Mouse (Mus musculus) CD4-positive, CD25-positive, alpha-beta regulatory T cell, adult 4 months (primary cell): ENCODE results near the gene Itpk1. TPM values are rescaled to one million over a fixed set of nuclear protein-coding genes. Genes with fewer than 3 reads are reported as not detected.
"Not testable (repeated sequence)": the region's sequence is repeated elsewhere in the genome, so short reads cannot be mapped to it uniquely, and the experiment has no call there.

Source experiments
- ATAC-seq: one replicate; pipeline ENCODE4 v1.8.0; 2017
- polyA plus RNA-seq, 2 experiments: library from polyadenylated mRNA; unstranded; fragments of 100-300 nt; shearing (Covaris generic); gene quantifications; one replicate each; pipeline ENCODE4 v1.2.1; 2017

Itpk1 gene
- polyA plus RNA-seq, 2 experiments from 2014 or later: 16.3 to 20.8 TPM

DNA sequence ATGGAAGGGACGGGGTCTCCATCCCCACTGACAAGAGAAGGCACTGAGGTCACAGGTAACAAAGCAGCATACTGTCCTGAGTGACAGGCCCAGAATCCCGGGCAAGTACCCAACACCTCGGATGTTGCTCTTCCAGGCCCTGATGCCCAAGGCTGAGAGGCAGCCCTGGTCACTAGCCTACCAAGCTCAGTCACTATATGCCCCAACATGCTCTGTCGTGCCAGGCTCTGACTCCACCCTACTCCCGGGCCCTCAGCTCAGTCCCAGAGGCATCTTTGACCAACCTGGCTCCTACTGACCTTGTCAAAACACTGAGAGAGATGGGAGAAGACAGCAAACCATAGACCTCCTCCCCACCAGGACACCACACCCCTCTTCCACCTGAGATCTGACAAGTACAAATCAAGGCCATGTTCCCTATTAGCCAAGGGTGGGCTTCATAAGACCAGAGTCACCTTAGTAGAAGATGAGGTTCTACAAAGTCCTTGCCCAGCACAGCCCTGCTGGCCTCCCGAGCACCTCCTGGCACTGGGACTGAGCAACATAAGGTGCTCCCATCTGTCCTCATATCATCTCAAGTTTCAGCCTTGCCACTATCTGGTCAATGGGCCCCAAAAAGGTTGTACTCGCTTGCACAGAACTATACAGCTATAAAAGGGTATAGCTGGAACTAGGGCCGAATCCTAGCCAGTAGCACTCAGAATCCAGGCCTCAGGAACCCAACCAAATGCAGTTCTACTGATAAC, 43.7 kb downstream of the Itpk1 start:
- no peak for ATAC-seq

DNA sequence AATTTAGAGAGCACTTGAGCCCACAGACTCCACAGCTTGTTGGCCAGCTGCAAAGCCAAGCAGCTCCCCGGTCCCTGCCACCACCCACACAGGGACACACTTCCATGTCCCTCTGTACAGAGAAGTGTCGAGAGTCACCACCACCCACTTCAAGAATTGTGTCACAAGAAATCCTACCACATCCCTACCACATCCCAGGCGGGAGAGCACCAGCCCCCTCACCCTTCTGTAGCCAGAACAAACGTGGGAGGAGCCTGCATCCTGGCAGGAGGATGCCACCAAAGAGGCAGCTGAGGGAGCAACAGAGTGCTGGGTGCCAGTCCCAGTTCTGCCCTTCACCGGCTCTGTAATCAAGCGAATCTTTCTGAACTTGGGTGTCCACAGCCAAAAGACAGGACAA, 51.7 kb downstream of the Itpk1 start:
- peak; percentile 29 for ATAC-seq

DNA sequence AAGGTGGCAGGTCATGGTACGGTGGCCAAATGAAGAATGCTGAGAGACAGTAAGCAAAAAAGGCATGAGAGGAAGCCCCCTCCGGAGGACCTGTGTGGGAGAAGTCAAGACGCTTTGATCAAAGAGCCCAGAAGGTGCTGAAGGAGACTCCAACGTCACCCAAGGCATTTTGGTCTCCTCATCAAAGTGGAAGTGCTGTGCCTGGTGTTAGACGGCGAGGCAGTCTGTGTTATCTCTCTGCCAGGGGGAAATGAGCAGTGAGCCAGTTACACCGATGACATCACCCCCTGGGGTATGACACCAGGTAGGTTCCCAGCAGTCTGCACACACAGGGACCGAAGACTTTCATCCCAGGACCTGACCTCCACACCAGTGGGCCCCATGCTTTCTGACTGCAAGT, 52.3 kb downstream of the Itpk1 start:
- ATAC-seq: peak; percentile 75

DNA sequence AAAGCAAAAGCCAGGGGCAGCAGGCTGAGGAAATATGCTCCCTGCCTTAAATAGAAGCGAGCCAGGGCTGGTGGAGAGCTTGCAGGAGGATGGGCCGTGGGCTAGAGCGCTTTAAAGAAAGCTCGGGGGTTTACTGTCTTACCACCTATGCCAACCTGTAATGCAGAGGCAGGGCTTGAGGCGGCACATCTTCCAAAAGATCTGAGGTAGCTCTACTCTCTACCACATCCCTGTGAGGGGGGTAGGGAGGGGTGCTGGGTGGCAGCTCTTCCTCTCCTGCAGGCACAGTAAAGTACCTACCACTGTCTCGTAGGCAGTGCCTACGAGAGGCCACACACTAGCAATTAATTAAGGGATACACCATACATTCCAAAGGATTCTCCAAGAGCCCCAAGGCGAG, 52.9 kb downstream of the Itpk1 start:
- peak; percentile 74 for ATAC-seq

DNA sequence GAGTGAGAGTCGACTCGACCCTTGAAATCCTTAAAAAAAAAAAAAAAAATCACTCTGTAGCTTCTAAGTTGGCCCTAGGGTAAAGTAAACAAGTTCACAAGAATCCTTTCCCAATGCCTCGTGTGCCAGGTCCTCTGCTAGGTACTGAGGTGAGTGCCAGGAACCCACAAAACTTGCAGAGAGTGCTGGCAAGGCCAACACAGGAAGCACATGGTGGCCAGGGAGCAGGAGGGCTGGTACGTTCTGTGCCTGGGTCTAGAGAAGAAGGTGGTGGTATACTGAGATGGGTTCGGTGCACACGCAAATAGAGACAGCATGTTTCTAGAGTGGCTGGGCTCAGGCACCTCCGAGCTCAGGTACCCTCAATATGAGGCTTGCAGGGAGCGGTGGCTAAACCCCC, 53.3 kb downstream of the Itpk1 start:
- ATAC-seq: no peak

DNA sequence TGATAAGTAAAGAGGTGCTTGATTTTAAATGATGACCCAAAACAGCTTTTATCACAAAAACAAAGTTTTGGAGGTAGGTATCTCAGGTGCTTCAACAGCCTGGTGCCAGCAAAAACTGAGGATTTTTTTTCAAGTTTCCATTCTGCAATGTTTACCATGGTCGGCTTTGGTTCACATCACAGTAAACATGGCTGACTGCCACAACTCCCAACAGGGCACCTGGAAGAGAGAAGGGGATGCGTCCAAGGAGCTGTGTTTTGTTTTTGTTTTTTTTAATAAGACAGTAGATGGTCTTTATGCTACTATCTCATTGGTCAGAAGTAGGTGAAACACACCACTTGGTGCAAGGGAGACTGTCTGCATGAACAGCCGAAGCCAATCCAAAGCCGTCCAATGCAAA, 54.1 kb downstream of the Itpk1 start:
- ATAC-seq: no peak

DNA sequence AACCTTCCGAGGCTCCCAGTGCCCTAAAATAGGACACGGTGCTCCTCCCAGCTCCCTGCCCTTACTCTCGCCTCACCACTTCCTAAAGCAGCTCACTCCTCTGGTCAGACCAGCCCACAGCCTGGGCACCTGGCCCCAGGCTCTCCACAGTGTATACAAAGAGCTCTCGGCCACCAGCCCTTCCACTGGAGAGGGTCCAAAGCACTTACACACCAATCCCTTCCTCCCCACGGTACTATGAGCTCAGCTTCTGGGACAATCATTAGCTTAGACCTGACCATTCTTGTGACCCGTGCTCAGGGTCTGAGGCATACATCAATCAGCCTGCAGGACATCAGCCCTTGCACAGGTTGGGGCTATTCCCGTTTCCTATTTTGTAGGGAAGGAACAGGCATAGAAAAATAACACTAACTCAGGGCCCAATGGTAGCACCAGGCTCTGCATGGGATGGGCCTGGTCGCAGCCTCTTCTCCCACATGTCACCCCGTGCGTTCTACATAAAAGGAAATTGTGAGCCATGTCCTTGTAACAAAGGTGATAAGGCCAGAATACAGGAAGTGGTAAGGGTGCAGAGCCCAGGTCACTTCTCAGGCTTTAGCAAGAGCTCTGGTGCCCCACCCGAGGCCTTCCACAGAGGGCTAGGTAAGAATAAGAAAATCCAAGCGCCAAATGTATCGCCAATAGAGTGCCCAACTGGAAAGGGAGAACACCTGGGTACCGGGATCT, 56.7 kb downstream of the Itpk1 start:
- no peak for ATAC-seq

DNA sequence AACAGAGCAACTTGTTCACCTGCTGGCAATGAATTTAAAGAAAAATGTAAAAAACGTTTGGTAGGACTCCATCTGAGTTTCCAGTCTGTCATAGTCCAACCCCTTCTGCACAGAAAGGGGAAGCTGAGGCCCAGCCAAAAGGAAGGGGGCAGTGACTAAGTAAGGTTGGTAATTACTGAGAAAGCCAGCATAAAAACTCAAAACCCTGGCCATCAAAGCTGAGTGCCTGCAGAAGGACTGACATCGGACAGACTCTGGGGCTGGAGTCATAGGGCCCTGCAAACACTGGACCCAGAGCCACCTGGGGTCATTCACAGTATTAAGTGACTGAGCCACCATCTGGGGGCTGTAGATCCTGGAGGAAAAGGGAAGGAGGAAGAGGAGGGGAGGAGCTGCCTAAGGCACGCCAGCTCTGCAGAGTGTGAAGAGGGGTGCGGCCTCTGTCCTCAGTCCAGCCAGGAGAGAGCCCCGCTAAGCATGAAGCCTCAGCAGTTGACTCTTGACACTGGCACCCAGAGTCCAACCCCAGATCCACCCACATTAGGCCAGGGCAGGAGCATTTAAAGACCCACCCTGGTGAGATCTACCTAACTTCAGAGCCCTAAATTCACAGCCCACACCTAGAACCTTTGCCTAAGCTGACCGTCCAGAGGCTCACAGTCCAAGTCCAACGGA, 58.0 kb downstream of the Itpk1 start:
- no peak for ATAC-seq

DNA sequence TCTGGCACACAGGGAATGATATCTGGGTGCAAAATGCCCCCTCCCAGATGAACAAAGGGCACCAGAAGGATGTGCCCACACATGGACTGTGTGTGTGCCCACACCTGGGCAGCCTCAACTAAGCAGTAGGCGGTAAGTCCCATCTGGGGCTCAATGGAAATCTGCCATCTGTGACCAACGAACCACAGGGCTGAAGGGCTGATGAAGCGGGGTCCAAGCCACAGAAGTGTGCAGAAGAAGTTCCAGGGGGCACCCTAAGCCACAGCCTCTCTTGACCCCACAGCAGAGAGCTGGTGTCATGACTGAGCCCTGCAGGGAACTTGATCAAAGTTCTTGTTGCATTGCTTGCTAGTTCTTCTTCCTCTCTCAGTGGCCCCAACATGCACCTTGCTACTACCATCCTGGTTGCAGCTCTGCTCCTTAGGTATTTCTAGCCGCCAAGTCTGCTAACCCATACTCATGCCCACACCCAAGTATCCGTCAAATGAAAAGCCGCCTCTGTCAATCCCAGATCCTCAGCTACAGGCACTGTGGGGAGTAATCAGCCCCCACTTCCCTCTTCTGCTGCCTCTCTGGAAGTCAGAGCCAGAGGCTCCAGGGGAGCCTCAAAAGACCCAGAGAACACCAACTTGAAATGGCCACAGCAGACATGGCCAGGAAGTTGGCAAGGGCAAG, 58.7 kb downstream of the Itpk1 start:
- ATAC-seq: no peak

DNA sequence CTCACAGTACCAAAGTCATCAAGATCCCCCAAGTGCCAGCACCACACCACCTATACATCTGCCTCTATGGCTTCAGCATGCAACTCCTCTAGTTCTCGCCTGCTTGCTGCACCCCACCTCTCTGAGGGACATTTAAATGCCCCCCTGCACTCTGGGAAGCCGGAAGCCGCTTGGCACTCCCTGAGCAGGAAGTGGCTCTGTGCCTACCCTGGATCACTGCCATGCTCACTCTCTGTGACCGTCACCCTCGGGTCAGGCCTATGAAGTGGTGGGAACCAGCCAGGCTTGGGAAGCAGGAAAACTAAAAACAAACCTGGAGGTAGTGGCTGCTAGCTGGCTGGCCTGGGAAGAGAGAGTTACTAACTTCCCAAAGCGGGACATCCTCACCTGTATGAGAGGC, 61.4 kb downstream of the Itpk1 start:
- peak; percentile 56 for ATAC-seq

DNA sequence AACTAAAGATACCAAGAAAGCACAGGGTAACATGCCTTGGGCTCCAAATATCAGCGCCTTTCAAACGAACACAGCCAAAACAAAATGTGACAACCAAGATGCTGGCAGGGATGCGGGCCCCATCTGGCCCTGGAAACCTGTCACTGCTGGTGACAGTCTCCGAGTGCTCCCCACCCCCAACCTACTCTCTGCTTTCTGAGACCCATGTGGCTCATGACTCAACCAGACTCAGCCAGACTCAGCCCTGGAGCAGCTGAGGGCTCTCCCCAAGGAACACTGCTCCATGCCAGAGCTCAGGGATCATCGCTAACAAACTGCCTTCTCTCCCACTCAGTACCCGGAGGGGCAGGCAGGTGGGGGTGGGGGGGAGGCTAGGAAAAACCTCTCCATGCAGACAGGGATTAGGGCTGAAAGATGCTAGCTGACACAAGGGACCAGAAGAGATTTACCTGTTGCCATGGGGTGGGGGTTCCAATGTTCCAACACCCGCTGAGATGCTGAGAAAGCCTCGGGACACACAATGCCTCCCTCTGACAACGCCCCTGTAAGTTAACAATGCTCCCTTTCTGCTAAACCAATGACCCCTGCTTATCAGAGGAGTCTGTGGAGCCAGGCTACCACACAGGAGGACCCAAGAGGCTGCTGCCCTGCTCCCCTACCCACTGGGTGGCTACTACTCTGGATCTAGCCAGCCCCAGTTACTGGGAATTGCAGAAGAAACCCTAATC, 64.1 kb downstream of the Itpk1 start:
- no peak for ATAC-seq

DNA sequence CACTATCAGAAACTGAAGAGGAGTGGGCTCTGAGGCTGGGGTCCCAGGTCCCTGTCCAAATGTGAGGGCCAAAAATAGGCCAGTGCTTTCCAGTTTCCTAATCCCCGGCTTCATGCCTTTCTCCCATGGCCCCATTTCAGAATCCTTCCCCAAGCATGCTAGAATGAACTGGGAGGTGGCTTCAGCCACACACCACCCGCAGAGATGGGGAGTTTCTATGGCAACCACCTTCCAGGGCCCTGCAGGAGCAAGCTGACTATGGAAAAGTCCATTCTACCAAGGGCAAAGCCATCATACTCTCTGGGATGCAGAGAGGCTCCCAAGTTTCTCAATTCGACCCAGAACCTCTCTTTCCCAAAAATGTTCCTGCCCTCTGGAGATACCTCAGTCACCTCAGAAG, 65.9 kb downstream of the Itpk1 start:
- no peak for ATAC-seq

DNA sequence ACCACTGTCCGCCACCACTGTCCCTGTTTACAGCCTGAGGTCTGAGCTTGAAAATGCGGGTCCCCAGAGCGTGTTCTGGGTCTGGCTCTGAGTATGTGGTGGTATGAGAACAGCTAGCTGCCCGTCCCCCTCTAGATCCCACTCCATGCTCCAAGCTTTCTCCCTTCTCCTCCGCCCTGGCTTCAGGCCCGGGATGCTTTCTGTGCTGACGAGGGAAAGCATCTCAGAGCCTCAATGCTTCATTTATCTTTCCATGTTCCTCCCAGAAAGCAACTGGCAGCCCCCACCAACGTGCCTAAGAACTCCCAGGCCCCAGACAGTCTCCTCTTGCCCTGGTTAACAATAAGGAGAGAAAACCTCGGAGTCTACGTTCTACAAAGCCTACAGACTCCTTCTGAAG, 67.5 kb downstream of the Itpk1 start:
- no peak for ATAC-seq

DNA sequence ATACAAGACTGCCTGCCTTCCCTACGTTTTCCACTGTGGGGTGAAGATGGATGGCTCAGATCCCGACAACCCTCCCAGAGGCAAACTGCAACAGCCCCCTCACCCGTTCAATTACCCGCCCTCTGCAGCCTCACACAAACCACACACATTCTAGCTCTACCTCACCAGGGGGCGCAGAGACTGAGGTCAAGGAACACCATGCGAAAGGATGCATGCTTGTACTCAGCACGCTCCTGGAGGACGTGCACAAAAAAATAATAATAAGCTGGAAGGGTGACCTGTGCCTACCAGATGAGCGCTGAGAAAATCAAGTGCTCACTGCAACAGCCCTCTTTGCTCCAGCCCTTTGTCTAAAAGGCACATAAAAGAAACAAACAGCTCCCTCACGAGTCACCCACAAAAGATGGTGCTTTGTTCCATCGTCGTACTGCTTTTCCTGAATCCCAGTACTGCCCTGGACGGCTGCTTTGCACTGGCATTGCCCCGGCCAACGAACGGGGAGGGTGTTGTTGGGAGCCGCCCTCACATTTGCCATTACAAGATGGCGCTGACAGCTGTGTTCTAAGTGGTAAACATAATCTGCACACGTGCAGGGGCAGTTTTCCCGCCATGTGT, 70.2 kb downstream of the Itpk1 start:
- no peak for ATAC-seq

DNA sequence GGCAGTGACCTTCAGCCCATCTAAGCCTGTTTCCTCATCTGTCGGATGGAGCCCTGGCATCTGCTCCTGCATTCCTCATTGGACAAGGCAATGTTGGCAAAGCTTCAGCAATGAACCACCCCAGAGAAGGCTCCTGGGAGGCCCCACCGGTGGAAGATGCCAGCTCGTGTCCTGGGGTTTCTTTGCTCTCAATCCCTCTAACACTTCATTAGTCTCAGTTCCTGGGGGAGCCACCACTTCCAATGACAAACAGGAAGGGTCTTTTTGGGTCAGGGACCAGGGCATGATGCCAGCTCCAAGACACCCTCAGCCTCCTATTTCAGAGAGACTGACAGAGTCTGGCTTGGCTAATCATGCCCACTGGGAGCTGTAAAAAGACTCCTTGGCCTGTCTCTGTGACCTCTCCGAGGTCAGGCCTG, 71.6 kb downstream of the Itpk1 start:
- ATAC-seq: no peak

DNA sequence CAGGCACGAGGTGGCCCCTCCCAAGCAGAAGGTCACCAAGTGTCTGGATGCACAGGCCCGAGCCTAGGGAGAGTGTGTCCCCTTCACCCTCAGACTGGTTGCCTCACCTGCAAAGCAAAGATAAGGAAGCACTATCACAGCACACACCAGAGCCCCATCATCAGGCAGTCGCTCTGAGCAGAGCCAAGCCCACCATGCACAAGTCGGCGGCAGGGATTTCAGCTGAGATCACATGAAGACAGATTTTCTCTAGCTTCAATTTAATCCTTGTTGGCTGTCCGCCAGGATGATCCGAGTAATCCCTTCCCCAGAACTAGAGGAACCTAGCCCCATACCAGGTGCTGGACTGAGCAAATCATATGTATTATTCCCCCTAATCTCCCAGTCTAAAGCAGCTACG, 73.0 kb downstream of the Itpk1 start:
- ATAC-seq: no peak

DNA sequence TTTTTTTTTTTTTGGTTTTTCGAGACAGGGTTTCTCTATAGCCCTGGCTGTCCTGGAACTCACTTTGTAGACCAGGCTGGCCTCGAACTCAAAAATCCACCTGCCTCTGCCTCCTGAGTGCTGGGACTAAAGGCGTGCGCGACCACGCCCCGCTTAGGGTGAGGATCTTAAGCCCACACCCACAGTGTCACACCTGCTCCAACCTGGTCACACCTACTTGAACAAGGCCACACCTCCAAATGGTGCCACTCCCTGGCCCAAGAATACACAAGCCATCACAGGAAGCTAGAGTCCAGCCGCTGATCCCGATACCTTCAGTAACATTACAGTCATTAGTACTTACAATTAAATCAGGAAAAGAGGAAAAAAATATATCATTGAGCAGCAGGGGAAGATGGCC, 74.3 kb downstream of the Itpk1 start:
- ATAC-seq: not testable (repeated sequence)

DNA sequence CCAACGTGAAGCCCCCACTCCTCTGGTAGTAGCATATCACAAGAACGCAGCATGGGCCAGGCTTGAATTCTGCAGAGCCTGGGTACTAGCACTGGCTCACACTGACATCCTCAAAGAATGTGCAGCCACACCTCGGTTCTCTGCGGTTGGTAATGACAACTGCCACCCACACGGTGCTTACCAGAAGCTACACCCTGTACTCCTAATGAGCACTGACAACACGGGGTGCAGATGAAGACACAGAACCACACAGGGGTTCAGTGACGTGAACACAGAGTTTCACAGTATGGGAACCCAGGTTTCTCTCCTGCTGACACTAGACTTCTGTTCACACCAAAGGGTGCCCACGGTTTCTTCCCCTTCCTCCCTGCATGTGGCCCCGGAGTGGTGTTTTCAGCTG, 76.5 kb downstream of the Itpk1 start:
- peak; percentile 92 for ATAC-seq

DNA sequence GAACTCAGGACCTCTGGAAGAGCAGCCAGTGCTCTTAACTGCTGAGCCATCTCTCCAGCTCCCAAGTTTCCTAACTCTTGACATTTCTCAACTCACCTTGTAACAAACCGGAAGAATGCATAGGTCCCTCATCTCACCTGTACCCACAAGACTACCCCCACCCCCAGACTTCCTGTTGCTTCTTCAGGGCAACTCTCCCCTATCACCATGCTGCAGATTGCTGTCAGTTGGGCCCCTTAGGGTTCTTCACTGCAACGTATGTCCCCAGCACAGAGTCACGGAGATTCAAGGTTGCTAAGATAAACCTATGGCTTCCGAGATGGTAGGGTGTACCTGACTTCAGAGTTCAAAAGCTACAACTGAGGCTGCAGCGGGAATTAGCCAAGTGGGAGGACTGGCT, 77.2 kb downstream of the Itpk1 start:
- ATAC-seq: peak; percentile 77

DNA sequence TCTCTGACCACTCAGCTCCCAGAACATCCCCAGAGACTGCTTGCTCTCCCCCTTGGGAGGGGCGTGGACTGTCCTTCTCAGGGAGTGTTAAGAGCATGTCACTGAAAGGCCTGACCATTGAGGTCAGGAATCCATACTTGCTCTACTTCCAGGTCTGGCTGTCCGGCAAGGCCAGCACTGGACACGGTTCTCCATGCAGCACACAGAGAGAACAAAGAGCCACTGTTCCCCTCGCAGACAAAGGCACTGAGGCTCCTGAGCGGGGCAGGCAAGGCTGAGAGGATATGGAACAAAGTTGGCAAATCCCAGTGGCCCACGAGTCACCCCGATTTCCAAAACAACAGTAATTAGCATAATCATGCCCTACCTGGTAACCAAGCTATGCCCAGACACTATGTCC, 77.9 kb downstream of the Itpk1 start:
- no peak for ATAC-seq

DNA sequence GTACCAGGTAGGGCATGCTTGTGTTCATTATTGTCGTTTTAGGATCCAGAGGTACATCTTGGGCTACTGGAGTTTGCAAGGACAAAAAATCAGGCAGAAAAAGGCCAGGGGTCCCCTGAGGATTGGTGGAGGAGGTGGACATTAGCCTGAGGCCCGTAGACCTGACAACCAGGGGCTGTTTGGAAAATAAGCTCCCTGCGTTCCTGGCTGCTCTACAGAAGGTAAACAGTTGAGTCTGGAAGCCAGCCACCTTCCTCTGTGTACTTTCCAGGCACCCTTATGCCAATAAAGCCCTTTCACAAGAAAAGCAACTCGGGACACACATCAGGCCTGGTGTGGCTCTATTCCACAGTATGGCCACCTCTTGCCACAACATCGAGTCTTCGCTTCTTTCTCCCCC, 79.0 kb downstream of the Itpk1 start:
- no peak for ATAC-seq

DNA sequence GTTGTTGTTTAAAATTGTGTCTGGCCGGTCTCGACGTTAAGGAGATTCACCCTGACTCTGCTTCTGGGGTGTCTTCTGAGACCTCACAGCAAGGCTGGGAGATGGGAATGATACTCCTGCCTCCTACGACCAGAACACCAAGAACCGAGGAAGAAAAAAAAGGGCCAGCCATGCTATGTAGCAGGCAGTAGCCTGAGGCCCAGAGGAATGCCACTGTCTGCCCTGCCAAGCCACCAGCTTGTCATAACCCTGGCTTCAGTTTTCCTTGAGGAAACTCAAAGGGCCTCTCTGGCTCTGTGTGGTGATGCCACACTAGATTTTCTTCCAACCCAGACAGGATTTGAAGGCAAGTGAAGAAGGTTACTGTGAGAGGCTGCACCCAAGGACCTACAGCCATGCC, 79.6 kb downstream of the Itpk1 start:
- ATAC-seq: no peak
